Mouse (Mus musculus) neural tube, embryonic 13.5 days (tissue): ENCODE measurements around the gene Plcb4. TPM values are rescaled to one million over a fixed set of nuclear protein-coding genes. Genes with fewer than 3 reads are reported as not detected.
A peak's percentile ranks its signal among the peaks of the same experiment; 100 is the strongest.

Experiments used
- ATAC-seq: fragments of 200-750 bp; cut with Nextera tagmentation; 2 replicates; pipeline ENCODE4 v1.8.0; 2017; ENCODE audit warnings: low read depth, mild to moderate bottlenecking, moderate TSS enrichment, moderate library complexity
- H3K27ac ChIP-seq: fragments of 300-500 bp; sonication (generic); replicated peaks from 2 replicates; pipeline ENCODE4 v1.5.1; 2015; ENCODE audit warnings: moderate library complexity, mild to moderate bottlenecking, inconsistent platforms
- H3K27me3 ChIP-seq: fragments of 300-500 bp; sonication (generic); 2 replicates; pipeline ENCODE4 v1.6.1; 2015; ENCODE audit warnings: mild to moderate bottlenecking, inconsistent platforms
- H3K36me3 ChIP-seq: fragments of 300-500 bp; sonication (generic); 2 replicates; pipeline ENCODE4 v1.6.1; 2015; ENCODE audit warnings: mild to moderate bottlenecking, inconsistent platforms
- H3K4me1 ChIP-seq: fragments of 300-500 bp; sonication (generic); replicated peaks from 2 replicates; pipeline ENCODE4 v1.6.1; 2015; ENCODE audit warnings: inconsistent platforms
- H3K4me2 ChIP-seq: fragments of 300-500 bp; sonication (generic); 2 replicates; pipeline ENCODE4 v1.6.1; 2015; ENCODE audit warnings: inconsistent platforms, mild to moderate bottlenecking, moderate library complexity
- H3K4me3 ChIP-seq: fragments of 300-500 bp; sonication (generic); 2 replicates; pipeline ENCODE4 v1.5.1; 2015; ENCODE audit warnings: mild to moderate bottlenecking, inconsistent platforms
- H3K9ac ChIP-seq: fragments of 300-500 bp; sonication (generic); 2 replicates; pipeline ENCODE4 v1.6.1; 2015; ENCODE audit warnings: moderate library complexity, mild to moderate bottlenecking, inconsistent platforms
- H3K9me3 ChIP-seq: fragments of 300-500 bp; sonication (generic); 2 replicates; pipeline ENCODE4 v1.6.1; 2016; ENCODE audit warnings: inconsistent platforms
- WGBS: fragments of 180-500 bp; shearing (Covaris S2); methylation state at CpG from one replicate; pipeline ENCODE4 v1.1.7; 2015; 5-methylcytosine and 5-hydroxymethylcytosine counted together
- polyA plus RNA-seq: library from polyadenylated mRNA; unstranded; fragments of >200 nt; fragmentation: Nextera tagmentation; extraction: Ambion mirVana; gene quantifications from 2 replicates; pipeline ENCODE4 v1.2.1, GENCODE M21; 2015

Plcb4 gene
- polyA plus RNA-seq, result 38.2 and 39.6 TPM in 2 replicates

DNA sequence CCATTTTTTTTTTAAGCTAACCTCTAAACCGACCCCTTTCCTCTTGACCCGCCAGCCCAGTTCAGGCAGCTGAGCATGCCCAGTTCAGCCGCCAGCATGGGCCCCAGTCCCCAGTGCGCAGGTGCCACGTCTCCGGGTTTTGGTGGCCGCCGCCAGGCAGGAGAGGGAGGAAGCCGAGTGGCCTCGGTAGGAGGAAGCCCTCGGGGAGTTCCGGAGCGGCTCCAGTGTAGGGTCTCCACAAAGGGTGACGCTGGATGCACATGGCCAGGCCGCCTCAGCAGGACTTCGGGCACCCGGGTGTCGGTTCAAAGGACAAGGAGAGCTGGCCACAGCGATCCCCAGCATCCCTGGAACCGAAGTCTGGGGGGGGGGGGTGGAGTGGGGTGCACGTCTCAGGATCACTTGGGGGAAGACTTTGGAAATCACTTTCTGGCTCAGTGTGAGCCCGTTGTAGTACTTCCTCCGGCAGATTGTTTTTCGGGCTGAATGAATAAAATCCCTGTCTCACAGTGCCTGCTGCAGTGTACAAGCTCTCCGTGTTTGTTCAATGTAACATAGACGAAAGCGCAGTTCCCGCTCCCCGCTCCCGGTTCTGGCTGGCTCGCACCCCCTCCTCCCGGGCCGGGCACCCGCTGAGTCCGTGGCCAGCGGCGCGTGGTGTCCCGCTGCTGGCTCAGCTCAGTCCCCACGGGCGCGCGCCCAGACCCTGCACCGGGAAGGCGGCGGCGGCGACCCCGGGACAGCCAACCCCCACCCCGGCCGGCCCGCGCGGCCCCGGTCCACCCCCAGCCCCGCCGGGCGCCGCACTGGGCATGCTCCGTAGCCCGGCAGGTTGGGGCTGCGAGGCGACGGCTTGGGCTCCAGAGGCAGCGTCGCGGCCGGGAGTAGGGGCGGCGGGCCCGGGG lies at the start of gene Plcb4:
TSS of gene Plcb4 (plus strand) at position 526 of the 905 bp plus-strand sequence.
- peaks cover 19% of the 10 kb centered on the region for H3K4me1 ChIP-seq
- peak within 1 kb of the TSS; percentile 62 for H3K4me2 ChIP-seq
- no peaks in the 10 kb centered on the region for H3K36me3 ChIP-seq
- H3K9ac ChIP-seq, result peak within 1 kb of the TSS; percentile 95
- peak within 1 kb of the TSS; percentile 79 for H3K4me3 ChIP-seq
- no peaks in the 10 kb centered on the region for H3K27me3 ChIP-seq
- peak; percentile 95 for ATAC-seq
- H3K9me3 ChIP-seq, result no peaks in the 10 kb centered on the region
- WGBS, result under 1% methylated on average over 61 of the region's 71 CpGs
- H3K27ac ChIP-seq, result peak within 1 kb of the TSS; percentile 98

DNA sequence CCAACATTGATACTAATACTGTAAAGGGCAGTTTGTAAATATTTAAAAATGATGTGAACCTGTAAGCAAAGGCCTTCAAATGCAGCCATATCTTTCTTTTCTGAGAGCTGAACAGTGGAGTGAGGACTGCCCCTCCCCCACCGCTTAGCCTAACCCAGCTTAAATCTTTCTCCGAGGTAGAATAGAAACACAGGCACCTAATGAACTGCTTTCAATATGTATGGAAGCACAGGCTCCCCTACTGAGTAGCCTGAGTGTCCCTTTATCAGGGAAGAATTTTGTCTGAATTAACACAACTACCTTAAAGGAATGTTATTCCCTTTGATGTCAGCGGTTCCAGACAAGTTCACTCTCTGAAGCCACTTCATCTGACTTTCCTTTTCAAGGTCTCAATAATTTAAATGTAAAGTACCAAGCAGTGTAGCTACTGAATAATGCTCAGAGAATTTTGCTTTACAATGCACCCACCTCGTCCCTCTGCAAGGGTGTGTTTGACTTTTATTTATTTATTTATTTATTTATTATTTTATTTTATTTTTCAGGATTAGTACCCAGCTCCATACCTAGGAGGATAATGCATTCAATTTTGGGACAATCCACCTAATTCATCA lies 44.1 kb upstream of the Plcb4 start:
- Histone ChIP-seq H3K4me3 (no peak overlapping the region), H3K4me1 (peaks cover 7% of the 10 kb centered on the region; the same call in 1 of the 2 replicates), H3K4me2 (no peak overlapping the region), H3K27me3 (no peaks in the 10 kb centered on the region), H3K9ac (no peak overlapping the region), H3K9me3 (no peaks in the 10 kb centered on the region), H3K36me3 (no peaks in the 10 kb centered on the region), H3K27ac (no peak overlapping the region)
- no peak for ATAC-seq
- WGBS, result 8% methylated on average over 4 of the region's 4 CpGs

DNA sequence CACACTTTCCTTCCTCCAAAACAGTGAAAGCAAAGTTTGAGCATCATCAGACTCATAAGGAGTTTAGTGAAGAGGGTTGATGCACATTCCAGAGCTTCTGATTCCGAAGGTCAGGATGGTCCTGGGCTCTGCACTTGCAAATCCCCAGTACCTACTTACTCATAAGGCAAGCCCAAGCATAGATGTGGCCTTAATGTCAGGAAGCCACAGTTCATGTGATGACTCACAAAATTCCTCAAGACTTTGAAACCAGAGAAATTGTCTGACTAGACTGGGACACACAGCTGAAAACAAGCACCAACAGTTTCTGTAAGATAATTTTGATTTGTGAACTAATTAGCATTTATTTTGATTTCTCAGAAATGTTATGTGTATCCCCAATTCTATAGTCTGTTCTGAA lies 42.7 kb upstream of the Plcb4 start:
- no peak overlapping the region for H3K9ac ChIP-seq
- H3K36me3 ChIP-seq, result no peaks in the 10 kb centered on the region
- H3K4me1 ChIP-seq, result peaks cover 7% of the 10 kb centered on the region; the same call in 1 of the 2 replicates
- H3K9me3 ChIP-seq, result no peaks in the 10 kb centered on the region
- ATAC-seq, result no peak
- no peak overlapping the region for H3K4me3 ChIP-seq
- H3K4me2 ChIP-seq, result no peak overlapping the region
- 81% methylated on average over 1 of the region's 1 CpGs for WGBS
- no peaks in the 10 kb centered on the region for H3K27me3 ChIP-seq
- H3K27ac ChIP-seq, result no peak overlapping the region

DNA sequence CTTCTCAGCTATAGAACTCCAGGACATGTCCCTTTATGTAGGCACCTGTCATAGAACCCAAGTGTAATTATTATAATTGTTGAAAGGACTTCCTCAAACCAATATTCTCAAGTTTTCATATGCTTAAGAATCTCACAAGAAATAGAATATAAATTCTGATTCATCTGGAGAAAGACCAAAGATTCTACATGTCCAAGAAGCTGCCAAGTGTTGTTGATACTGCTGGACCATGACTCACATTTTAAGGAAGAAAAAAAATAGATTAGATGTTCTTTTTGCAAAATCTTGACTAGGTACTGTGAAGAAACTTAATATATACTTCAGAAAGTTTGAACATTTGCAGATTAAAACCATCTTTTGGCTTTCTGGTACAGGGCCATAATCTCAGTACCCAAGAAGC lies 40.3 kb upstream of the Plcb4 start:
- H3K9ac ChIP-seq, result no peak overlapping the region
- no peak for ATAC-seq
- peaks cover 7% of the 10 kb centered on the region; the same call in 1 of the 2 replicates for H3K4me1 ChIP-seq
- H3K27me3 ChIP-seq, result no peaks in the 10 kb centered on the region
- no peaks in the 10 kb centered on the region for H3K9me3 ChIP-seq
- no peak overlapping the region for H3K4me2 ChIP-seq
- H3K4me3 ChIP-seq, result no peak overlapping the region
- H3K36me3 ChIP-seq, result no peaks in the 10 kb centered on the region
- H3K27ac ChIP-seq, result no peak overlapping the region

DNA sequence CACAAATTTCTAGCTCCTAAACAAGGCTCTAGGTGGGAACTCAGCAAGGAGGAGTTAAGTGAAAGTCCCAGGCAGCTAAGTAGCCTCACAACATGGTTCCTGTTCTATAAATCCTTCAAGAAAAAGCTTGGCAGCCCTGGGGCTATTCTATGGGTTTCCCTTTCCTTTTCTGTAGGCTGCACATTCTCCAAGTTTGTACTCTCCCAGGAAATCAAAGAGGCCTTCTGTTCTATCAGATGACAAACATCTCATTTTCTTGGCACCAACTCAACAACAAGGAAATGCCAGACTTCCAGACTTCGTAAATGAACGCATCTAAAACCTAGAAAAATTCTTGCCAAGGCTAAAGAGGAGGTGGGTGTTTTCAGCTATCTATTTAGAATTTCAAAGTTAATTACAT lies 38.9 kb upstream of the Plcb4 start:
- no peak overlapping the region for H3K9ac ChIP-seq
- no peak overlapping the region for H3K4me2 ChIP-seq
- no peak overlapping the region for H3K4me3 ChIP-seq
- WGBS, result 64% methylated on average over 2 of the region's 2 CpGs
- no peaks in the 10 kb centered on the region for H3K4me1 ChIP-seq
- H3K9me3 ChIP-seq, result no peaks in the 10 kb centered on the region
- H3K27ac ChIP-seq, result no peak overlapping the region
- H3K36me3 ChIP-seq, result no peaks in the 10 kb centered on the region
- ATAC-seq, result no peak
- H3K27me3 ChIP-seq, result no peaks in the 10 kb centered on the region

DNA sequence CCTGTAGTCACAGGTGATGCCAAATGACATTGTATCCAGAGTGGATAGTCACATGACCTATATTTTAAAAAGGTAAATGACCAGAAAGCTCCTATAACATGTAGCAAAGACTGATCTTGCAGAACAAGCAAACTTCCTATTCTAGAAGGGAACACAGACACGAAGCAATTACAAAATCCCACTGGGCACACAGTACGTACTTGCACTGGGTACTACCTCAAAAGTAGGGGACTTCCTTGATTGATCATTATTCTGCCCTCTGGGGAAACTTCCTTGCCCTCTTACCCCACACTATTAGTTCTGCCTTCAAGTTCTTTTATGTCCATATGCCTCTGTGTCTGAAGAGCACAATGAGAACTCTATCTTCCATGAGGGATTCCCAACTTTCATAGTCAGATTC lies 31.0 kb upstream of the Plcb4 start:
- Histone ChIP-seq H3K9me3 (no peaks in the 10 kb centered on the region), H3K9ac (no peak overlapping the region), H3K4me1 (no peaks in the 10 kb centered on the region), H3K36me3 (no peaks in the 10 kb centered on the region), H3K4me2 (no peak overlapping the region), H3K27ac (no peak overlapping the region), H3K4me3 (no peak overlapping the region), H3K27me3 (no peaks in the 10 kb centered on the region)
- WGBS, result 63% methylated on average over 2 of the region's 2 CpGs
- ATAC-seq, result no peak

DNA sequence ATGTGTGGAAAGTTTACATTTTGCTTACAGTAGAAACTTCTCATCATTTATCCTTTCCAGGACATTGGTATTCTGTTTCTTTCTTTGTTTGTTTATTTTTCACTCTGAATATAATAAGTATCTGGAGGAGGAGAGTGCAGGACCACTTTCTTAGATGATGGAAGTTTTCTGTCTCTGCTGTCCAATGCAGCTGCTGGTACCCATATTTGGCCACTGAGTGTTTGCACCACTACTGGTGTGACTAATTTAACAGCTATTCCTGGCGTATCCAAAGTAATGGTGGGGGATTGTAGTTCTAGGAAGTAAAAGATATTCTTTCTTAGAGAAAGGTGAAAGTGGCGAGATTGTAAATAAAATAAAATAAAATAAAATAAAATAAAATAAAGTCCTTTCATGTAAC lies 21.6 kb upstream of the Plcb4 start:
- Histone ChIP-seq H3K27me3 (no peaks in the 10 kb centered on the region), H3K4me1 (no peaks in the 10 kb centered on the region; the same call in 1 of the 2 replicates), H3K27ac (no peak overlapping the region), H3K4me3 (no peak overlapping the region), H3K9me3 (no peaks in the 10 kb centered on the region), H3K9ac (no peak overlapping the region), H3K4me2 (no peak overlapping the region), H3K36me3 (no peaks in the 10 kb centered on the region)
- 75% methylated on average over 2 of the region's 2 CpGs for WGBS
- ATAC-seq, result no peak

DNA sequence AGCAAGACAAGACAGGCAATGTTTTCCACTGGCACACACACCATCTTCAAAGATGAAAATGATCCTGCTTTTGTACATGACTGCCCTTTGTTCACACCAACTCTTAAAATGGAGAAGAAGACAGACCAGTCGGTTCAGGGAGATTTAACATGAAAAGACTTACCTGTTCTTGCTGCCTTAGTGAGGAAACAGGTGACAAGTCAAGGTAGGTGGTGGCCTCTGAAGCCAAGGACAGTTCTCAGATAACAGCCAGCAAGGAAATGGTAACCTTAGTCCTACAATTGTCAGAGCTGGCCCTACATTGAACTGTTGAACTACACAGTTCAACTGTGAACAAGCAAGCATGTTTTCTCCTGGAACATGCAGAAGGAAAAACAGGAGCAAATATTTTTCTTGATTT lies 17.8 kb upstream of the Plcb4 start:
- Histone ChIP-seq H3K27me3 (no peaks in the 10 kb centered on the region), H3K4me2 (no peak overlapping the region), H3K9ac (no peak overlapping the region), H3K36me3 (no peaks in the 10 kb centered on the region), H3K9me3 (no peaks in the 10 kb centered on the region), H3K4me1 (no peaks in the 10 kb centered on the region), H3K4me3 (no peak overlapping the region), H3K27ac (no peak overlapping the region)
- ATAC-seq, result no peak
- WGBS, result 88% methylated on average over 1 of the region's 1 CpGs

DNA sequence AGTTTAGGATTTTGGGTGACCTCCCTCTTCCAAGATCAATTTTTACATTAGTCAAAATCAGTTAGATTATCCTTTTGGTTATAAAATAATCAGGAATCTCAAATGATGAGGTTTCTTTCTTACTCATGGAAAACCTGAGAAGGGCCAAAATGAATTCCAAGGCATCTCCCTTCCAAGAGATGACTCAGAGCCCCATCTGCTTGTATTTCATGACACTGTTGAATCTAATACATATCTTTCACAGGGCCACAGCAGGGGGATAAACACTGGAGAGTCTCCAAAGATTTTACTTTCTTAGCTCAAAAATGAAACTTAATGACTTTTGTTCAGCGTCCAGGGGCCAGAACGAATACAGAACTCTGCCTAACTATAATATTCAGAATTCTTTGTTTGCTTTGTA lies 17.2 kb upstream of the Plcb4 start:
- 89% methylated on average over 2 of the region's 2 CpGs for WGBS
- H3K9ac ChIP-seq, result no peak overlapping the region

DNA sequence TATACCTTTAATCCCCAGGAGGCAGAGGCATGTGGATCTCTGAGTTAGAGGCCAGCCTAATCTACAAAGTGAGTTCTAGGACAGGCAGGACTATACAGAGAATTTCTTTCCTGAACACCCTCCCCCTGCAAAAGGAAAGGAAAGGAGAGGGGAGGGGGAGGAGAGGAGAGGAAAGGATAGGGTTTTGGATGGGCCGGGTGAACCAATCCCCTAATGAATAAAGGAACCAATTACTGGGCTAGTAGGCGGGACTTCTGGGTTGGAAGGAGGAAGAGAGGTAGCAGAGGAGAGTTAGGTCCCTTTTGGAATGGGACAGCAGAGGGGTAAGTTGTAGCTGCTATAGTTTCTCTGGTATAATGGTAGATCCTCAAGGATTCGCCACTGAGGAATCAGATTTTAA lies 12.6 kb upstream of the Plcb4 start:
- Histone ChIP-seq H3K27ac (no peak overlapping the region), H3K36me3 (no peaks in the 10 kb centered on the region), H3K4me2 (no peak overlapping the region), H3K4me3 (no peak overlapping the region), H3K9me3 (no peaks in the 10 kb centered on the region), H3K9ac (no peak overlapping the region), H3K4me1 (no peaks in the 10 kb centered on the region), H3K27me3 (no peaks in the 10 kb centered on the region)
- WGBS, result 79% methylated on average over 3 of the region's 3 CpGs
- no peak for ATAC-seq

More for the DNA sequence above, 17.2 kb upstream of the Plcb4 start:
- no peak overlapping the region for H3K4me3 ChIP-seq
- H3K4me2 ChIP-seq, result no peak overlapping the region
- no peak for ATAC-seq
- no peaks in the 10 kb centered on the region for H3K9me3 ChIP-seq
- no peaks in the 10 kb centered on the region for H3K36me3 ChIP-seq
- no peak overlapping the region for H3K27ac ChIP-seq
- no peaks in the 10 kb centered on the region for H3K27me3 ChIP-seq
- no peaks in the 10 kb centered on the region for H3K4me1 ChIP-seq

DNA sequence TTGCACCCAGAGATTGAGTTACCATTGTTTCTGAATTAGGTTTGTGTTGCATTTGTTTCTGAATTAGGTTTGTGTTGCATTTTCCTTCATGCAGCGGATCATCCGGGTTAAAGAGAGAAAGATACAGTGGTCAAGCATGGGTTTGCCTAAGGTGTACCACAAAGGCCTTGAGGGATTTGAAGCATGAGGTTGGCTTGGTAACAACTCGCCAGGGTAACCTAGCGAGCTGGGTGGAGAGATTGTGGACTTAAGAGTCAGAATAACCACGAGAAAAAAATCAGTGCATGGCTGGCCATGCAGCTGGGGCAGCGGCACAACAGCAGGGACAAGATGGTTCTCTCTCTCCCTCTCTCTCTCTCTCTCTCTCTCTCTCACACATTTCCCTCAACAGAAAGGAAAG lies 12.2 kb upstream of the Plcb4 start:
- H3K9me3 ChIP-seq, result no peaks in the 10 kb centered on the region
- no peak overlapping the region for H3K4me3 ChIP-seq
- no peak overlapping the region for H3K9ac ChIP-seq
- no peak overlapping the region for H3K27ac ChIP-seq
- no peaks in the 10 kb centered on the region for H3K36me3 ChIP-seq
- H3K4me1 ChIP-seq, result no peaks in the 10 kb centered on the region
- ATAC-seq, result no peak
- H3K4me2 ChIP-seq, result no peak overlapping the region
- H3K27me3 ChIP-seq, result no peaks in the 10 kb centered on the region
- WGBS, result 86% methylated on average over 6 of the region's 6 CpGs

DNA sequence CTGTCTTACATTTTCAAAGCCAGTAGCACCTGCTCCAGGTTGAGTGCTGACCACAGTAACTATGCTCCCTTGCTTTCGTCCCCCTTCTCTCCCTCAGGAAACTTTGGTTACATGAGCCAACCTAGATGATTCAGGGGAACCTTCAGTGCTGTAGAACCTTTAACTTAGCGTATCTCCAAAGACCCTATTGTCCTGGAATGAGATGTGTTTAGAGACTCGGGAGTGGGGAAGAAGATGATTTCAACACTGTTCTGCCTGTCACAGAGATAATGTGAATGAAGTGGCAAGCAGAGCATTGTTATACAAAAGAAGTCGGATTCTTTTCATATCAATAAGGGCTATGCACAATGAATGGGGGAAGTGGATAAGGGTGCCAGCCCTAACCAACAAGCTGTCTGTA lies 10.8 kb upstream of the Plcb4 start:
- H3K36me3 ChIP-seq, result no peaks in the 10 kb centered on the region
- no peak overlapping the region for H3K4me2 ChIP-seq
- H3K9me3 ChIP-seq, result no peaks in the 10 kb centered on the region
- no peaks in the 10 kb centered on the region for H3K27me3 ChIP-seq
- no peak overlapping the region for H3K9ac ChIP-seq
- ATAC-seq, result no peak
- no peak overlapping the region for H3K4me3 ChIP-seq
- WGBS, result 72% methylated on average over 4 of the region's 4 CpGs
- H3K4me1 ChIP-seq, result no peaks in the 10 kb centered on the region
- H3K27ac ChIP-seq, result no peak overlapping the region
